18 mouse cellular contexts compared by ENCODE assay signal in genomic region chr14:28243474-28243873, GRCm38 (mm10).
"Had no signal": no experiment of that assay in that cellular context is flagged by ENCODE, and none has a peak within 500 bp of the region (broad histone marks: within the 10 kb centered on the region; RNA-seq: fewer than 3 reads in every experiment).

No protein-coding gene starts in this region.

- H3K4me1 ChIP-seq: neural tube, embryonic 15.5 days had no signal

- H3K36me3 ChIP-seq: kidney, embryonic 15.5 days; limb, embryonic 13.5 days; midbrain, embryonic 10.5 days; neural tube, embryonic 15.5 days had no signal

- H3K9ac ChIP-seq: kidney, embryonic 15.5 days; limb, embryonic 13.5 days; liver, embryonic 14.5 days; neural tube, embryonic 15.5 days had no signal

- DNase-seq: kidney, adult 2 months; kidney, postnatal 14 days; layer of hippocampus, adult 9-11 months; layer of hippocampus, postnatal 36 days; lung, adult 18-20 months; lung, postnatal 36 days; midbrain, embryonic 14.5 days; right cerebral cortex, adult 18-20 months; right cerebral cortex, postnatal 4 days; spleen, adult 18-20 months; thymus, adult 2 months; thymus, postnatal 25 days had no signal

- H3K27ac ChIP-seq: kidney, embryonic 15.5 days; limb, embryonic 13.5 days; liver, embryonic 14.5 days; midbrain, embryonic 10.5 days; neural tube, embryonic 15.5 days had no signal

- H3K9me3 ChIP-seq: kidney, embryonic 15.5 days; limb, embryonic 13.5 days; midbrain, embryonic 10.5 days; neural tube, embryonic 15.5 days had no signal

- H3K27me3 ChIP-seq: limb, embryonic 13.5 days; neural tube, embryonic 15.5 days had no signal

- H3K4me2 ChIP-seq: kidney, embryonic 15.5 days; limb, embryonic 13.5 days; neural tube, embryonic 15.5 days had no signal

- H3K4me3 ChIP-seq: kidney, embryonic 15.5 days; limb, embryonic 13.5 days; midbrain, embryonic 10.5 days; myocyte; neural tube, embryonic 15.5 days had no signal
